Mouse (Mus musculus): ENCODE results near the gene Sox21.
A peak's percentile ranks its signal among the peaks of the same experiment; 100 is the strongest.

Gene Sox21

DNA sequence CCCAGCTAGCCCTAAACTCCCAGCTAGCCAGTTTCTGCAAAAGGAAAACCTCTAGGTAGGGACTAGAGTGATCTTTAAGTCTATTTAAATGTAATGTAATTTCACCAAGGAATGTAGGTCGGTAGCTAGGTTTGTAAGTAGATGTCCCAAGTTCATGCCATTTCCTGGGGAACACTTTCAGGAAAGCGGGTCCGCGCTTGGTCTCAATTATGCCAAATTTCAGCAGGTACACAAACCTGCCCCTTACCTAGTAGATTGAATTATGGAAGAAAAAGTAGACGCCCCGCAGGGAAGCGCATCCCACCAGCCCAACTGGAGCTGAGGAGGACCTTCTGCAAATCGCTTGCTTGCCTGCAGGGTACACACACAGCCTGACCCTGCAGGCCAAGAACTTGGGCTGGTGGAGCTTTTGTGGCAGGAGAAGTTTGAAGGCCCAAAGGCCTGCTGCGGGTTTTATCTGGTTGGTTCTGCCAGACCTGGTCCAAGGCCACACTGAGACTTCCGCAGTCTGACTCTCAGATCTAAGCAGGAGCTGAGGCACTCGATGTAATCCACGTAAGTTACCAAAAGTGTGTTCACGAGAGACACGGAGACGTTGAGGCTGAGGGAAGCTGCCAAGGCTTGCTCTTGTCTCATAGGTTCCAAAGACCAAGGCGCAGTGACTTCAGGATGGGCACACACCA is 11.6 kb downstream of the Sox21 start:
- no peak for DNase-seq

GRCm38 (mm10) chr14:118220885-118221284 is 15.9 kb downstream of the Sox21 start:
- no peak for DNase-seq

DNA sequence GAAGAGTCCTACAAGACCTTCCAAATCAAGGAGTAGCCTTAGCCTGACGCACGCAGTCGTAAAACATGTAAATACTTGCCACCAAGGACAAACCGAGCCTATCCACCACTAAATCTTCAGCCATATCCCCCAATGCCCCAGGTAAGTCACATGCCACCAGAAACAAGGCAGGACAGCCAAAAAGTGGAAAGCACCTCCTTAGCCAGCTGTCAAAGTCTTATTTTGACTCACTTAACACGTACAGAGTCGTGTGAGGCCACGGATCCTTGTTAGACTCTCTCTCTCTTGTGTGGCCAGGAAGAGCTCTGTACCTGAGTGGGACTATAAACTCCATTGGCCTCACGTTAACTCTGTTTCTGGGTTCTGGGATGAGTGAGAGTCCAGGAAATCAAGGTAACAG is 20.0 kb downstream of the Sox21 start:
- no peak for DNase-seq

DNA sequence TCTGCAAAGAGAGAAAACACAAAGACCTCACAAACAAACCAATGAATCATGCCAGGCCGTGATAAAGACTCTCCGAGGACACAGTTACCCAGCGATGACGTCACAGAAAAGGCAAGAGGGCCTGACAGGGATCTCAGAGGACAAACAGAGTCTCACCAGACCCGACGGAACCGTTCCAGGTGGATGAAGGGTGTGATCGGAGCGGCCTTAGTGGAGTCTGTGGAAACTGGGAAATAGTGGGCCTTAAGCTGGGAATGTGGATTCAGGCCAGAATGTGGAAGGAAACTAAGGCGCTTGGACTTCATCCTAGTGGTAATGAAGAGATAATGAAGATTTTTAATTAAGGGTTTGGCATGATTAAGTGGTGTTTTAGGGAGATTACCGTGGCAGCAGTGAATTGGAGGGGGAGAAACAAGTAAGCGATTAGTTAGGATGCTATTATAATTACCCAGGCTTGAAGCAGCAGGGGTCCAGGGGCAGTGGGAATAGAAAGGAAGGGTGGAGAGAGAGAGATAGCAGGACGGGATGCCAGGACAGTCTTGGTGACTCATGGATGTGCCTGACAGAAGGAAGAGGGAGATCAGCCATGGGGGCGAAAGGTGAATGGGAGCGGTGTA is 24.5 kb downstream of the Sox21 start:
- no peak for DNase-seq

DNA sequence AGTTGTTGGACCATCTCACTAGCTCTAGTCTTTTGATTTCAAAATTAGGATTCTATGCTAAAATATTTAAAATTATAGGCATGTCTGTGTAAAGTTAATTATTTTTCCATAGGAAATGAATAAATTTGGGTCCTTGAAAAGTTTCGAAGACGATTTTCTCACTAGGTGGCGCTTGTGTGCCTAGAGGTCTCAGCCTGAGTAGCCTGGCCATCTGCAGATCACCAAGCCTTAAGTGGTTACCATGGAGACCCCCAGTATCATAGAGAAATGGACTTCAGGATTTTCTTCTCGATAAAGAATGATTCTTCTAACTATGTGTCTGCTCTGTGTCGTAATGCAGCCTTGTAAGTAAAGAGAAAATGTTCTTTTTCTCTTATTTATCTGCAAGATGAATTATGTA is 27.2 kb downstream of the Sox21 start:
- peak; percentile 51 for DNase-seq

- no peak for DNase-seq
Measured at GRCm38 (mm10) chr14:118207347-118207746, 29.5 kb downstream of the Sox21 start.

- no peak for DNase-seq
Measured at GRCm38 (mm10) chr14:118203031-118203430, 33.8 kb downstream of the Sox21 start.

GRCm38 (mm10) chr14:118202006-118202405 is 34.8 kb downstream of the Sox21 start:
- no peak for DNase-seq

DNA sequence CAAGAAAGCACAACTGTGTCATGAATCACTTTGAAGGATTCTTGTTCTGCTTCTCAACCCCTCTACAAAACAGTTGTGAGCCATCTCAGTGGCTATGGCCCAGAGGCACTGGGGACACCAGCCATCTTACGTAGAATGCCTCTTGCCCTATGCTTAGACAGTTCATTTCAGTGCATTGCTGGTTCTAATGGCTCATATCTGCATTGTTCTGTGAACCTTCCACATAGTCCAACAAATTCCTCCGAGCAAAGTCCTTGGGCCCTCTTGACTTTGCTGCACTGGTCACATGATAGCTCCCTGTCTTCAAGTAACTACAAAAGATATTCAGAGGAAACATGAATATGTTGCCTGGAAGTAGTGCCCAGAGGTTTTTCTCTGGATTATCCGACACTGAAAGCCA is 36.1 kb downstream of the Sox21 start:
- DNase-seq, result no peak

- no peak for DNase-seq
Measured at GRCm38 (mm10) chr14:118197063-118197462, 39.8 kb downstream of the Sox21 start.

DNA sequence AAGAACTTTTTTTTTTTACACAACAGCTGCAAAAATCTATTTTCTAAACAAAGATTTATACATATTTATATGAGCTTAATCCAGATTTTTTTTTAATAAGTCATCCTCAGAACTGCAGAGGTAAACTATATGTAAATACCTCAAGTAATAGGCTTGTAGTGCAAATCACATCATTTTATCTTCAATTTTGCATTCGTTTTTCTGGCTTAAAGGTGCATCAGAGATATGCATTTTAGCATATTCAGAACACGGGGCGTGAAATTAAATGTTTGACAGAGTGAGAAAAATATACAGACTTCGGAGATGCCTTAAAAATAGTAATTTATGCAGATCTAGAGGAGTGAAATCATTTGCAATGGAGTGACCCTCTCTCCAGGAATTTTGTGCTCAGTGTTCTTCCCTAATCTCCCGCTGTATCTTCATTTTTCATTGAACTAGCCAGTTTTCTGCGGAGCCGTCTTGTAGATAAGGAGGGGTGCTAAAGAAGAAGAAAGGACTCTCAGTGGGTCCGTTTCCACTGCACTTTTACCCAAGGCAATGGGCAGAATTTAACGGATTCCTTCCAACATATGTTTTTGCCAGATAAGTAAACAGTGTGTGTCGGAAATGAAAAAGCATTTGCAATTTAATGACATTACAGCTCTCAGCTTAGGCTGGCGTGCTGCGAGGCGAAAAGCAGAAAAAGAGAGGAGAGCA is 42.5 kb downstream of the Sox21 start:
- DNase-seq, result no peak

DNA sequence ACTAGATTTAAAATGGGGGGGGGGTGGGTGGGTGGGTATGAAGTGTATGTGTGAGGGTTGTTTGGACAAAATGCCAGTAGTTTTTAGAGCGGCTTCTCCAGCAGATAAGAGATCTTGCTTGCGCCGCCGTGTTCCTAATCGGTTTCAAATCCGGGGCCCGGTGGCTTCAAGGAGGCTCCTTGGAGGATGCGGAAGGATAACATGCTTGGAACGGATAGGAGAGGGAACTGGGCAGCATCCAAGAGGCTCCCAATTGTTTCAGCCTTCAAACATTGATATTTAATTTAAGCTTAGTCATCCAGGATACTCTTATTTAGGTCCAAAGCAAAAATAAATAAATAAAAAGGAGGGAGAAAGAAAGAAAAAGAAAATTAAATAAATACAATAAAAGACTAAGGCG is 43.2 kb downstream of the Sox21 start:
- DNase-seq, result no peak

- no peak for DNase-seq
Measured at GRCm38 (mm10) chr14:118193001-118193628, 43.7 kb downstream of the Sox21 start.

DNA sequence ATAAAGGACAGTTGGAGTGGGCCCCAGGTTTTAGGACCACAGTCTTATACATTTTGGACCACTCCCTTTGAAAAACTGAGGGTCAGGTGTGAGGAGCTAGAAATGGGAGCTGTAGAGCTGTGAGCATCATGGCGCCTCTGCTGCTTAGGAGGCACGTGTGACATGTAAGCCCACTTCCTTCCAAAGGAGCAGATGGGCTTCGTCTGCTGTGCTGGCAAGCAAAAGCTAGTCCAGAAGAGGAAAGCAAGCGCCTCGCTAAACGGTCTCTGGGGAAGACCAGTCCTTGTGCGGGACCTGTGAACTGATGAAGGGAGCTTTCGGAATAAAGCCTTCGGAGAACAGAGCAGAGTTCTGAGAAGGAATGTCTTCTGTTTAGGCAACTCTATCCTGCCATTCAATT is 45.4 kb downstream of the Sox21 start:
- DNase-seq, result peak; percentile 12

All from lung, postnatal 10 days (tissue).